Mouse (Mus musculus) spleen, adult 2 months (tissue): ENCODE data around the gene Bola3. TPM values are rescaled to one million over a fixed set of nuclear protein-coding genes. Genes with fewer than 3 reads are reported as not detected.

Experiments used
- DNase-seq, 2 experiments: peaks; one replicate each; pipeline versions ENCODE4 v3.0.0 to v3.0.0-alpha.2; 2012 to 2021; ENCODE audit warnings: low spot score in 2 of 2, low read depth in 1 of 2
- H3K27ac ChIP-seq: fragments of 200-500 bp; 2 replicates; pipeline ENCODE4 v1.5.1; 2012; ENCODE audit warnings: low read length, inconsistent platforms; ENCODE audit not compliant: insufficient read depth
- H3K27me3 ChIP-seq: fragments of 200-500 bp; 2 replicates; pipeline ENCODE4 v1.6.1; 2012; ENCODE audit warnings: mild to moderate bottlenecking, moderate library complexity, low read length, inconsistent platforms; ENCODE audit not compliant: control insufficient read depth, insufficient read depth
- H3K36me3 ChIP-seq: fragments of 200-500 bp; 2 replicates; pipeline ENCODE4 v1.6.1; 2012; ENCODE audit warnings: mild to moderate bottlenecking, low read length, inconsistent platforms; ENCODE audit not compliant: control insufficient read depth, insufficient read depth
- H3K4me1 ChIP-seq: fragments of 200-500 bp; 2 replicates; pipeline ENCODE4 v1.6.1; 2011; ENCODE audit warnings: inconsistent platforms; ENCODE audit not compliant: control insufficient read depth, insufficient read depth, insufficient read length
- H3K4me3 ChIP-seq: fragments of 200-500 bp; 2 replicates; pipeline ENCODE4 v1.5.1; 2011; ENCODE audit warnings: mild to moderate bottlenecking, inconsistent platforms; ENCODE audit not compliant: insufficient read depth, insufficient read length; ENCODE audit errors: extremely low read depth
- CTCF ChIP-seq: fragments of 200-500 bp; IDR thresholded peaks from 2 replicates; pipeline ENCODE4 v1.5.1; 2011; ENCODE audit warnings: mild to moderate bottlenecking, inconsistent platforms; ENCODE audit not compliant: insufficient read depth, insufficient read length, insufficient replicate concordance; ENCODE audit errors: extremely low read depth
- POLR2A ChIP-seq: fragments of 200-500 bp; IDR thresholded peaks from 2 replicates; pipeline ENCODE4 v1.6.1; 2011; ENCODE audit warnings: low read depth, low read length, inconsistent platforms
- WGBS: fragments of 180-500 bp; shearing (Covaris S2); methylation state at CpG from one replicate; pipeline ENCODE4 v1.1.7; 2018; 5-methylcytosine and 5-hydroxymethylcytosine counted together
- polyA plus RNA-seq: library from polyadenylated mRNA; depleted of rRNA; stranded (reverse); fragments of >200 nt; gene quantifications from 2 replicates; pipeline ENCODE4 v1.2.3, GENCODE M21; 2012

Gene Bola3
- polyA plus RNA-seq, 1 experiment, result 74.0 TPM

- peaks cover 71% of the 10 kb centered on the region for H3K36me3 ChIP-seq
Observed at GRCm38 (mm10) chr6:83373704-83374300, 24.9 kb downstream of the Bola3 start.

GRCm38 (mm10) chr6:83381510-83382491 lies 32.9 kb downstream of the Bola3 start:
- Histone ChIP-seq H3K27ac (peak overlapping the region; percentile 40; the same call in 1 of the 2 replicates), H3K4me1 (peaks cover 8% of the 10 kb centered on the region; the same call in 1 of the 2 replicates), H3K27me3 (no peaks in the 10 kb centered on the region), H3K36me3 (peaks cover 42% of the 10 kb centered on the region), H3K4me3 (no peak overlapping the region)
- TF ChIP-seq CTCF (no peak), POLR2A (no peak)
- WGBS, result 45% methylated on average over 10 of the region's 10 CpGs
- DNase-seq, result no peak

More at GRCm38 (mm10) chr6:83373704-83374300, 24.9 kb downstream of the Bola3 start:
- H3K4me3 ChIP-seq, result no peak overlapping the region
- TF ChIP-seq CTCF (no peak), POLR2A (no peak)
- no peak overlapping the region for H3K27ac ChIP-seq
- no peak for DNase-seq
- H3K4me1 ChIP-seq, result no peaks in the 10 kb centered on the region
- no peaks in the 10 kb centered on the region for H3K27me3 ChIP-seq
- WGBS, result 92% methylated on average over 9 of the region's 9 CpGs

- Histone ChIP-seq H3K36me3 (peaks cover 22% of the 10 kb centered on the region), H3K4me1 (peaks cover 8% of the 10 kb centered on the region; the same call in 1 of the 2 replicates), H3K4me3 (no peak overlapping the region), H3K27ac (no peak overlapping the region), H3K27me3 (no peaks in the 10 kb centered on the region)
- no peak for TF ChIP-seq POLR2A
- no peak for TF ChIP-seq CTCF
- no peak for DNase-seq
- WGBS, result 97% methylated on average over 9 of the region's 9 CpGs
Observed at GRCm38 (mm10) chr6:83385569-83386090, 36.7 kb downstream of the Bola3 start.

- TF ChIP-seq CTCF, result no peak
- no peak for TF ChIP-seq POLR2A
- no peaks in the 10 kb centered on the region; the same call in 1 of the 2 replicates for H3K4me1 ChIP-seq
- DNase-seq, result no peak
Observed at GRCm38 (mm10) chr6:83392166-83392780, 43.3 kb downstream of the Bola3 start.

GRCm38 (mm10) chr6:83394122-83394521 lies 45.2 kb downstream of the Bola3 start:
- no peak overlapping the region for H3K4me3 ChIP-seq
- H3K27me3 ChIP-seq, result no peaks in the 10 kb centered on the region
- 93% methylated on average over 4 of the region's 4 CpGs for WGBS
- TF ChIP-seq POLR2A (no peak), CTCF (no peak)
- no peak overlapping the region for H3K27ac ChIP-seq
- H3K4me1 ChIP-seq, result no peaks in the 10 kb centered on the region; the same call in 1 of the 2 replicates
- peaks cover 25% of the 10 kb centered on the region for H3K36me3 ChIP-seq
- no peak for DNase-seq

More at GRCm38 (mm10) chr6:83392166-83392780, 43.3 kb downstream of the Bola3 start:
- Histone ChIP-seq H3K36me3 (peaks cover 19% of the 10 kb centered on the region), H3K4me3 (no peak overlapping the region), H3K27me3 (no peaks in the 10 kb centered on the region), H3K27ac (no peak overlapping the region)
- 82% methylated on average over 8 of the region's 8 CpGs for WGBS

DNA sequence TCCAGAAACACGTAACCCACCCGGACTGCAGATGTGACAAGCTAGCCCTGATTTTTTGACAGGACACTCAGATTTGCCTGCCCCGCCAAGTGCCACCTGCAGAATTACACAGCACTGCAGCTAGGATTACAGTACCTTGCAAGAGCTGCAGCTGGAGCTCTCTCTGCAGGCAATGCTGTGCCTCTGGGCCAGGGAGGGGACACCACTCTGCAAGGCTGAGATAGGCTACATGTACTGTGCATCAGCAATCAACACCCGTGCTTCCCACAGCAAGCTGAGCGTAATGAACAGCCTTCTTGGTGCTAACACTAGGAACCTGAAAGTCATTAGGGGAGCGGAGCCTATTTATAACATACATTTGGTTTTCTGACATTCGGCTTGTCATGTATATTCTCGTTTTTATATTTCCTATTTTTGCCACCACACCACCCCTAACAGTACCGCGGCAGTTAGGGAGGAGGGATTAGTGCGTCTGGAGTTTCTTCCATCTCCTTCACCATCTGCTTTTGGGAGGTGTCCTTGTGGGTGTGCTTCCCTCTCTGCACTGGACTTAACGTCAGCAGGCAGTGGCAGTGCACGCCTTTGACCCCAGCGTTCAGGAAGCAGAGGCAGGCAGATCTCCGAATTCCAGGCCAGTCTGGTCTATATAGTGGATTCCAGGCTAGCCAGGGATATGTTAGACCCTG lies 46.7 kb downstream of the Bola3 start:
- no peak for DNase-seq
- WGBS, result 80% methylated on average over 15 of the region's 15 CpGs
- H3K27me3 ChIP-seq, result no peaks in the 10 kb centered on the region

More for the DNA sequence above, 46.7 kb downstream of the Bola3 start:
- Histone ChIP-seq H3K4me1 (no peaks in the 10 kb centered on the region; the same call in 1 of the 2 replicates), H3K36me3 (peaks cover 25% of the 10 kb centered on the region), H3K27ac (no peak overlapping the region), H3K4me3 (no peak overlapping the region)
- TF ChIP-seq POLR2A (no peak), CTCF (no peak)
